In the genomic region with DNA sequence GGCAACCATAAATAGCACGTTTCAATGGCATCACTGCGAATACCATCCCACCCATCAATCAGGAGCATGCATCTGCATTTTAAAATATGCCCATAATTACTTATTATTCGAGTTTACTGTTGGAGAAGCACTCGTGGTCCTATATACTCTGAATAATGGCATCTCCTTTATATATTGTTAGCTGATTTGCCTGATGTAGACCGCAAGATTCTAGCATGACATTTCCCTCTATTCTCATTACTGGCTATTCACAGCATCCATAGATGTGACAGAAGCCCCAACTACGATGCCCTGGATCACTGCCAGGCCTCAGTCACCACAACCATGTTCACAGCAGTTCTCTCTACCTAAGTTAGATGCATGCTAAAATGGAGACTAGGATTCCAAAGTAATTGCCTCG, we compare ENCODE assay signal across 13 mouse cellular contexts.
"Had no signal": no experiment of that assay in that cellular context is flagged by ENCODE, and none has a peak within 500 bp of the region (broad histone marks: within the 10 kb centered on the region; RNA-seq: fewer than 3 reads in every experiment).

No protein-coding gene starts in this region.

- H3K27me3 ChIP-seq: kidney, embryonic 15.5 days; limb, embryonic 12.5 days; liver, embryonic 13.5 days; lung, embryonic 15.5 days; midbrain, embryonic 13.5 days had no signal

- ATAC-seq: liver, postnatal 0 days; midbrain, embryonic 13.5 days had no signal

- H3K9ac ChIP-seq: kidney, embryonic 15.5 days; limb, embryonic 12.5 days; liver, embryonic 13.5 days; liver, postnatal 0 days; lung, embryonic 15.5 days; midbrain, embryonic 13.5 days; neural tube, embryonic 13.5 days had no signal

- H3K4me2 ChIP-seq: kidney, embryonic 15.5 days; limb, embryonic 12.5 days; liver, embryonic 13.5 days; lung, embryonic 15.5 days; midbrain, embryonic 13.5 days; neural tube, embryonic 13.5 days had no signal

- H3K4me1 ChIP-seq: kidney, embryonic 15.5 days; limb, embryonic 12.5 days; liver, embryonic 13.5 days; lung, embryonic 15.5 days; neural tube, embryonic 13.5 days had no signal

- H3K36me3 ChIP-seq: kidney, embryonic 15.5 days; limb, embryonic 12.5 days; liver, embryonic 13.5 days; lung, embryonic 15.5 days; midbrain, embryonic 13.5 days; neural tube, embryonic 13.5 days had no signal

- H3K9me3 ChIP-seq: kidney, embryonic 15.5 days; limb, embryonic 12.5 days; liver, embryonic 13.5 days; lung, embryonic 15.5 days; midbrain, embryonic 13.5 days; neural tube, embryonic 13.5 days had no signal

- H3K27ac ChIP-seq: kidney, embryonic 15.5 days; limb, embryonic 12.5 days; liver, embryonic 13.5 days; lung, embryonic 15.5 days; midbrain, embryonic 13.5 days; neural tube, embryonic 13.5 days had no signal

- DNase-seq: kidney, adult 2 months; kidney, postnatal 14 days; liver; liver, embryonic 13.5 days; liver, postnatal 0 days; lung, postnatal 14 days; retina, postnatal 1 day; thymus, postnatal 36 days had no signal

- H3K4me3 ChIP-seq: kidney, embryonic 15.5 days; limb, embryonic 12.5 days; liver, embryonic 13.5 days; lung, embryonic 15.5 days; midbrain, embryonic 13.5 days; neural tube, embryonic 13.5 days had no signal
